Mouse (Mus musculus): ENCODE measurements at regions not wholly inside any gene's neighbourhood (a gene's known extent, or its start where the extent isn't known, plus 50 kb on each side); places are given as distances from the start of the nearest gene placed in this dataset.

- DNase-seq (ENCODE audit: extremely low read depth, insufficient read length, low spot score) = no peak
These were observed 321.0 kb upstream of the Rnaseh2b start for GRCm38 (mm10) chr14:61971100-61972088.

- DNase-seq (ENCODE audit: extremely low read depth, insufficient read length, low spot score) = no peak
These were observed 317.1 kb upstream of the Rnaseh2b start for GRCm38 (mm10) chr14:61975301-61975732.

GRCm38 (mm10) chr14:61980581-61980980, 311.8 kb upstream of the Rnaseh2b start:
- DNase-seq (ENCODE audit: extremely low read depth, insufficient read length, low spot score) = no peak

- DNase-seq (ENCODE audit: extremely low read depth, insufficient read length, low spot score) = no peak
These were observed 306.8 kb upstream of the Rnaseh2b start for GRCm38 (mm10) chr14:61985575-61985974.

- DNase-seq (ENCODE audit: extremely low read depth, insufficient read length, low spot score) = no peak
These were observed 306.2 kb upstream of the Rnaseh2b start for GRCm38 (mm10) chr14:61986203-61986602.

- no peak for DNase-seq (ENCODE audit: extremely low read depth, insufficient read length, low spot score)
These were observed 297.1 kb upstream of the Rnaseh2b start for GRCm38 (mm10) chr14:61995253-61995652.

- DNase-seq (ENCODE audit: extremely low read depth, insufficient read length, low spot score) = no peak
These were observed 294.7 kb upstream of the Rnaseh2b start for GRCm38 (mm10) chr14:61997736-61998135.

- no peak for DNase-seq (ENCODE audit: extremely low read depth, insufficient read length, low spot score)
These were observed 294.1 kb upstream of the Rnaseh2b start for GRCm38 (mm10) chr14:61998259-61998658.

GRCm38 (mm10) chr14:62001481-62001949, 290.9 kb upstream of the Rnaseh2b start:
- no peak for DNase-seq (ENCODE audit: extremely low read depth, insufficient read length, low spot score)

GRCm38 (mm10) chr14:62002131-62002530, 290.3 kb upstream of the Rnaseh2b start:
- DNase-seq (ENCODE audit: extremely low read depth, insufficient read length, low spot score) = no peak

GRCm38 (mm10) chr14:62003013-62003781, 289.2 kb upstream of the Rnaseh2b start:
- no peak for DNase-seq (ENCODE audit: extremely low read depth, insufficient read length, low spot score)

GRCm38 (mm10) chr14:62003797-62004196, 288.6 kb upstream of the Rnaseh2b start:
- no peak for DNase-seq (ENCODE audit: extremely low read depth, insufficient read length, low spot score)

GRCm38 (mm10) chr14:62008707-62009106, 283.7 kb upstream of the Rnaseh2b start:
- DNase-seq (ENCODE audit: extremely low read depth, insufficient read length, low spot score) = no peak

- DNase-seq (ENCODE audit: extremely low read depth, insufficient read length, low spot score) = no peak
These were observed 273.6 kb upstream of the Rnaseh2b start for GRCm38 (mm10) chr14:62018804-62019203.

GRCm38 (mm10) chr14:62020996-62021395, 271.4 kb upstream of the Rnaseh2b start:
- no peak for DNase-seq (ENCODE audit: extremely low read depth, insufficient read length, low spot score)

- DNase-seq (ENCODE audit: extremely low read depth, insufficient read length, low spot score) = no peak
These were observed 270.2 kb upstream of the Rnaseh2b start for GRCm38 (mm10) chr14:62022193-62022592.

GRCm38 (mm10) chr14:62023022-62023421, 269.4 kb upstream of the Rnaseh2b start:
- no peak for DNase-seq (ENCODE audit: extremely low read depth, insufficient read length, low spot score)

- no peak for DNase-seq (ENCODE audit: extremely low read depth, insufficient read length, low spot score)
These were observed 264.6 kb upstream of the Rnaseh2b start for GRCm38 (mm10) chr14:62027751-62028279.

- DNase-seq (ENCODE audit: extremely low read depth, insufficient read length, low spot score) = no peak
These were observed 262.3 kb upstream of the Rnaseh2b start for GRCm38 (mm10) chr14:62030059-62030458.

GRCm38 (mm10) chr14:62033661-62034060, 258.7 kb upstream of the Rnaseh2b start:
- no peak for DNase-seq (ENCODE audit: extremely low read depth, insufficient read length, low spot score)

- no peak for DNase-seq (ENCODE audit: extremely low read depth, insufficient read length, low spot score)
These were observed 257.7 kb upstream of the Rnaseh2b start for GRCm38 (mm10) chr14:62034664-62035063.
